Mouse (Mus musculus) liver, postnatal 0 days (tissue): Measurements from ENCODE around the gene Raet1e. TPM values are rescaled to one million over a fixed set of nuclear protein-coding genes. Genes with fewer than 3 reads are reported as not detected.
"Not testable (repeated sequence)": the region's sequence is repeated elsewhere in the genome, so short reads cannot be mapped to it uniquely, and the experiment has no call there.

Experiments used
- ATAC-seq: fragments of 200-750 bp; cut with Nextera tagmentation; 2 replicates; pipeline ENCODE4 v1.8.0; 2017; ENCODE audit warnings: mild to moderate bottlenecking, moderate library complexity
- DNase-seq: peaks from one replicate; pipeline ENCODE4 v3.0.0-alpha.2; 2016
- H3K27ac ChIP-seq: fragments of 300-500 bp; sonication (generic); 2 replicates; pipeline ENCODE4 v1.5.1; 2014; ENCODE audit warnings: antibody characterized with exemption, moderate library complexity, mild to moderate bottlenecking, low read depth
- H3K27me3 ChIP-seq: fragments of 300-500 bp; sonication (generic); 2 replicates; pipeline ENCODE4 v1.6.1; 2014; ENCODE audit warnings: low read length, control low read depth, mixed read lengths; ENCODE audit not compliant: insufficient read depth
- H3K36me3 ChIP-seq: fragments of 300-500 bp; sonication (generic); replicated peaks from 2 replicates; pipeline ENCODE4 v1.6.1; 2014; ENCODE audit warnings: mild to moderate bottlenecking, control low read depth, low read length, moderate library complexity, mixed read lengths; ENCODE audit not compliant: insufficient read depth
- H3K4me1 ChIP-seq: fragments of 300-500 bp; sonication (generic); 2 replicates; pipeline ENCODE4 v1.6.1; 2014; ENCODE audit warnings: antibody characterized with exemption, mild to moderate bottlenecking, control low read depth; ENCODE audit not compliant: insufficient read depth
- H3K4me2 ChIP-seq: fragments of 300-500 bp; sonication (generic); 2 replicates; pipeline ENCODE4 v1.6.1; 2014; ENCODE audit warnings: low read depth, mild to moderate bottlenecking, low read length, moderate library complexity, mixed read lengths
- H3K4me3 ChIP-seq: fragments of 300-500 bp; sonication (generic); 2 replicates; pipeline ENCODE4 v1.5.1; 2014; ENCODE audit warnings: low read depth, low read length
- H3K9ac ChIP-seq: fragments of 300-500 bp; sonication (generic); replicated peaks from 2 replicates; pipeline ENCODE4 v1.6.1; 2014; ENCODE audit warnings: mild to moderate bottlenecking, moderate library complexity
- H3K9me3 ChIP-seq: fragments of 300-500 bp; sonication (generic); 2 replicates; pipeline ENCODE4 v1.6.1; 2016; ENCODE audit warnings: mild to moderate bottlenecking, control low read depth, low read length, mixed read lengths
- CTCF ChIP-seq: sonication (generic); IDR thresholded peaks from 2 replicates; pipeline ENCODE4 v1.5.1; 2016; ENCODE audit warnings: antibody characterized with exemption, low read depth
- EP300 ChIP-seq: IDR thresholded peaks from 2 replicates; pipeline ENCODE4 v1.6.1; 2016; ENCODE audit warnings: antibody characterized with exemption, low read depth, mild to moderate bottlenecking
- WGBS: fragments of 180-500 bp; shearing (Covaris S2); extraction: QIAGEN DNeasy Blood & Tissue Kit; methylation state at CpG from one replicate; pipeline ENCODE4 v1.1.7; 2014; ENCODE audit not compliant: insufficient replicate concordance; 5-methylcytosine and 5-hydroxymethylcytosine counted together
- polyA plus RNA-seq: library from polyadenylated mRNA; unstranded; fragments of >200 nt; fragmentation: Nextera tagmentation; extraction: Ambion mirVana; gene quantifications from 2 replicates; pipeline ENCODE4 v1.2.1, GENCODE M21; 2015

Raet1e gene
- polyA plus RNA-seq, 1 experiment from 2014 or later, result 2.1 TPM

DNA sequence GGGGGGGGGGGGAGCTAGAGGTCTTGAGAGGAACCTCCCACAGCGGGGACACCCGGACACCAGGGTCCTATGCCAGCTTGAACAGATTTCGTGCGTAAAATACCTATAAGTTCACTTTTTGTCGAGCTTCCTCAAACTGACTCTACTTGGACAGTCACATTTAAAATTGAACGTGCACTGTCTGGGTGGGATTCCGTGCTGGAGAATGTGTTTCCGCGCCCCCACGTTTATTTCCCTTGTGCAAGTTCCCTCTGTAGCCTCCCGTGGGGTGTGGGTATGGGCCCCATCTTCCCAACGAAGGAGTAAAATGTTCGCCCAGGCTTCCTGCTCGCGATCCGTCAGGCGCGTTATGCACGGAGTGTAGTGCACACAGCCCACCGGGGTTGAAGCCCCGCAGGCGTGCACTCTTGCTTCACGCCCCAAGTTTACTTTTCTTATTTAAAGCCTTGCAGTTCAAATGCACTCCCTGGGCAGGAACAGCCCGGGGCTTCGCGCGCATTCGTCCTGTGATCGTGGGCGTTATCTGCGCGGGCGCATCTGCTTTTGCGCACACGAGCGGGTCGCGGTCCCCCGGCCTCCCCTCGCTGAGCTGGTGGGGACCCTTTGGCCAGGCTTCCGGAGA lies 115.4 kb downstream of the Raet1e start:
- Histone ChIP-seq H3K36me3 (no peaks in the 10 kb centered on the region), H3K4me1 (peaks cover 2% of the 10 kb centered on the region; the same call in 1 of the 2 replicates), H3K9ac (no peak overlapping the region), H3K4me3 (peak overlapping the region; percentile 36; the same call in 1 of the 2 replicates), H3K9me3 (no peaks in the 10 kb centered on the region), H3K27me3 (peaks cover 16% of the 10 kb centered on the region), H3K27ac (no peak overlapping the region), H3K4me2 (peak overlapping the region; percentile 64)
- DNase-seq (no peak), ATAC-seq (no peak)
- 1% methylated on average over 41 of the region's 41 CpGs for WGBS
- no peak for TF ChIP-seq EP300
- no peak for TF ChIP-seq CTCF

DNA sequence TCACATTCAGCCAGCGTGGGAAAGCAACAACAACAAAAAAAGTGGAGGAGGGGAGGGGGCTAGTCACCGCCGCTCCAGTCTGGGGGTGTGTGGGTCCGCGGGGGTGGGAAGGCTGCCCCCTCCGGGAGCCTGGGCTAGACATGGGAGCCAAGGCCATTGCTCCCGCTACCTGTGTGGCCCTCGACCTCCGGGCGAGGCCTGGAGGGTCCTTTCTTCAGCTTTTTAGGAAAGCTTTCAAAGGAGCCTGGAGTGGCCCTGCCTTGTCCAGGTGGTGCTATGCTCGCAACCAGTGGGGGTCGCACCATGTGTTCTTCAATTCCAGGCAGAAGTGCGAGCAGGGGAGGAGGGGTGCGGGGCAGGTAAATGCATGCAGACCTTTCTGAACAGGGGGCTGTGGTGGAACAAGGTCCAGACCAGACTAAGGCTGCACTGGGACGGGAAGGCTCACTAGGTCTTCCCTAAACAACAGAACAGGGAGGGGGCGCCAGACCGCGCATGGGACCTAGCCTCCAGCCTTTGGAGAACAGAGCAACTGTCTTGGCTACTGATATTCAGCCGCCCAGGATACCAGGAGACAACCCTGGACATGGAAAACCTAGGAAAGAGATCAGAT lies 116.2 kb downstream of the Raet1e start:
- H3K36me3 ChIP-seq, result no peaks in the 10 kb centered on the region
- H3K27ac ChIP-seq, result no peak overlapping the region
- 11% methylated on average over 19 of the region's 19 CpGs for WGBS
- no peak overlapping the region for H3K9ac ChIP-seq
- H3K4me2 ChIP-seq, result peak overlapping the region; percentile 64; the same call in 1 of the 2 replicates
- no peak for ATAC-seq
- TF ChIP-seq EP300 (no peak), CTCF (no peak)
- H3K4me3 ChIP-seq, result no peak overlapping the region
- peaks cover 2% of the 10 kb centered on the region; the same call in 1 of the 2 replicates for H3K4me1 ChIP-seq
- H3K27me3 ChIP-seq, result peaks cover 16% of the 10 kb centered on the region
- no peak for DNase-seq
- no peaks in the 10 kb centered on the region for H3K9me3 ChIP-seq

- H3K9ac ChIP-seq, H3K9me3 ChIP-seq, H3K4me3 ChIP-seq, H3K27ac ChIP-seq, H3K36me3 ChIP-seq, H3K4me2 ChIP-seq, ATAC-seq, DNase-seq, H3K4me1 ChIP-seq: not testable (repeated sequence)
- peaks cover 12% of the 10 kb centered on the region for H3K27me3 ChIP-seq
- WGBS, result 76% methylated on average over 2 of the region's 2 CpGs
Observed at GRCm38 (mm10) chr10:22278468-22278867, 120.1 kb downstream of the Raet1e start.

DNA sequence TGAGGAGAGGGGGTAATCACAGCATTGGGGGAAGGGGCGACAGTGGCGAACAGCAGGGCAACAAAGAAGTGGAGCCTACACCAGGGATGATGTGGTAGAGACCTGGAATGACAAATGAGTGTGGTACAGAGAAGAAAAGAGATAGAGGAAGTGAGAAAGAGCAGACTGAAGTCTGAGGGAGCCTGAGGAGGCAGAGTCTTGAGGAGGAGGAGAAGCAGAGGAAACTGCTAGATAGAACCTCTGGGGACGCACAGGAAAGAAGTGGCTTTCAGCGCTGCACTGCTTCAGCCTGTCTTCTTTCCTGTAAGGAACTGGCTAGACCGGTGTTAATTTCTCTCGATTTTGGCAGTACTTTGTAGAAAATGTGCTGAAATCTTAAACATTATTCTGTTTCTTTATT lies 124.4 kb downstream of the Raet1e start:
- Histone ChIP-seq H3K9me3 (no peaks in the 10 kb centered on the region), H3K27me3 (no peaks in the 10 kb centered on the region), H3K36me3 (no peaks in the 10 kb centered on the region), H3K27ac (no peak overlapping the region), H3K9ac (no peak overlapping the region), H3K4me3 (no peak overlapping the region), H3K4me1 (no peaks in the 10 kb centered on the region), H3K4me2 (no peak overlapping the region)
- DNase-seq, result no peak
- no peak for TF ChIP-seq EP300
- TF ChIP-seq CTCF, result no peak
- WGBS, result 22% methylated on average over 6 of the region's 6 CpGs
- ATAC-seq, result no peak

- no peaks in the 10 kb centered on the region for H3K27me3 ChIP-seq
- no peak overlapping the region for H3K4me3 ChIP-seq
- H3K9ac ChIP-seq, result no peak overlapping the region
- DNase-seq (no peak), ATAC-seq (no peak)
- 15% methylated on average over 1 of the region's 1 CpGs for WGBS
- TF ChIP-seq EP300 (no peak), CTCF (no peak)
- H3K4me2 ChIP-seq, result no peak overlapping the region
- H3K4me1 ChIP-seq, result no peaks in the 10 kb centered on the region
- no peaks in the 10 kb centered on the region for H3K9me3 ChIP-seq
- H3K27ac ChIP-seq, result no peak overlapping the region
- no peaks in the 10 kb centered on the region for H3K36me3 ChIP-seq
Observed at GRCm38 (mm10) chr10:22295676-22296075, 137.3 kb downstream of the Raet1e start.

DNA sequence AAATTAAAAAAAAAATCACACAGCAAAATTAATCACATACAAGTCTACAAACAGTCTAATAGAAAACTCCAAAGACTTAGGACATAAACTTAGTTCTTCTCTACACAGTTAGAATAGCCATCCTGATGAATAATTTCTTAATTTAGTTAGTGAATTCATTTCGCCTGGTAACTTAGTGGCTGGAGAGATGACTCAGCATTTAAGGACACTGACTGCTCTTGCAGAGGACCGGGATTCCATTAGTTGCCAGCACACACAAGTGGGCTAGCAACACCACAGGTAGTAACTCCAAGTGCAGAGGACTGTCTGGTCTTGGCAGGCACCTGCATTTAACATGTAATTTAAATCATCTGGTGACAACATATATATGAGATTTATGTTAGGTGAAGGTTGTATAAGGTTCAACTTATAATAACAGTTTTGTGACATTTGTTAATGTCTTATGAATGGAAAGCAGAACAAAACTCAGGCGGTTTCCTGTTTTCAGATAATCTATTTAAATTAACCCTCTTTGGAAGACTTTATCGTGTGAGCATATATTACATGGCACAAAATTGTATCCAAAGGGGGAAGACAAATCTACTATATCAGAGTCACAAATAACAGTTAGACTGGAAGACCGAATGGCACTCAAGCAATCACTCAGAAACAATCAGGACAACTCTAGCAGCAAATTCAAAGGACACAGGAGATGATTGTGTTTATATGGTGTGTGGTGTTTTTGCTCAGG lies 138.8 kb downstream of the Raet1e start:
- 49% methylated on average over 5 of the region's 5 CpGs for WGBS
- no peak for ATAC-seq
- H3K27me3 ChIP-seq, result no peaks in the 10 kb centered on the region

More for the DNA sequence above, 138.8 kb downstream of the Raet1e start:
- no peak overlapping the region for H3K4me3 ChIP-seq
- H3K9ac ChIP-seq, result no peak overlapping the region
- TF ChIP-seq CTCF (no peak), EP300 (no peak)
- no peak overlapping the region for H3K4me2 ChIP-seq
- H3K4me1 ChIP-seq, result no peaks in the 10 kb centered on the region
- no peak overlapping the region for H3K27ac ChIP-seq
- no peaks in the 10 kb centered on the region for H3K9me3 ChIP-seq
- no peaks in the 10 kb centered on the region for H3K36me3 ChIP-seq
- DNase-seq, result no peak
